Mouse (Mus musculus) CH12.LX (cell line): ENCODE results near the gene 1700056E22Rik. TPM values are rescaled to one million over a fixed set of nuclear protein-coding genes. Genes with fewer than 3 reads are reported as not detected.

Experiments used
- DNase-seq: peaks from one replicate; pipeline ENCODE4 v3.0.0-alpha.2; 2013; ENCODE audit errors: extremely low read depth
- H3K27ac ChIP-seq: 2 replicates; pipeline ENCODE4 v1.5.1; 2012; ENCODE audit warnings: low read depth, mild to moderate bottlenecking, control low read depth, moderate library complexity; ENCODE audit not compliant: insufficient read depth
- H3K27me3 ChIP-seq: replicated peaks from 2 replicates; pipeline ENCODE3; 2012; ENCODE audit warnings: inconsistent platforms
- H3K36me3 ChIP-seq, 2 experiments: replicated peaks in 1 of 2; 2 replicates each; pipeline versions ENCODE3 to v1.6.1; 2012; ENCODE audit warnings: inconsistent platforms in 1 of 2, low read length in 1 of 2, mild to moderate bottlenecking in 1 of 2, mixed read lengths in 1 of 2, moderate library complexity in 1 of 2; ENCODE audit not compliant: control insufficient read depth in 1 of 2, insufficient read depth in 1 of 2
- H3K4me1 ChIP-seq, 2 experiments: 2 replicates each; pipeline ENCODE4 v1.6.1; 2012; ENCODE audit warnings: inconsistent platforms in 1 of 2, moderate library complexity in 1 of 2; ENCODE audit not compliant: insufficient read depth in 2 of 2, control insufficient read depth in 1 of 2
- H3K4me2 ChIP-seq: 2 replicates; pipeline ENCODE4 v1.6.1; 2012; ENCODE audit warnings: low read depth, mild to moderate bottlenecking, control low read depth; ENCODE audit not compliant: poor library complexity, insufficient read depth, severe bottlenecking
- H3K4me3 ChIP-seq, 3 experiments: fragments of 150-350 bp in 1 of 3; sonication (generic) in 1 of 3; replicated peaks in 1 of 3; 2 replicates each; pipeline versions ENCODE3 to v1.5.1; 2011 to 2012; ENCODE audit warnings: low read depth in 2 of 3, low read length in 2 of 3, mild to moderate bottlenecking in 2 of 3, moderate library complexity in 2 of 3, control low read depth in 1 of 3, improper control_type of control experiment in 1 of 3, inconsistent platforms in 1 of 3, mixed read lengths in 1 of 3; ENCODE audit not compliant: poor library complexity in 1 of 3
- H3K79me2 ChIP-seq: replicated peaks from 2 replicates; pipeline ENCODE4 v1.6.1; 2012; ENCODE audit warnings: mild to moderate bottlenecking, moderate library complexity; ENCODE audit not compliant: control insufficient read depth, poor library complexity, insufficient read depth, severe bottlenecking; ENCODE audit errors: extremely low read depth
- H3K9ac ChIP-seq: 2 replicates; pipeline ENCODE4 v1.6.1; 2012; ENCODE audit warnings: low read depth, mild to moderate bottlenecking, control low read depth, moderate library complexity; ENCODE audit not compliant: insufficient read depth
- H3K9me3 ChIP-seq: replicated peaks from 2 replicates; pipeline ENCODE3; 2012; ENCODE audit warnings: low read length, inconsistent platforms, mixed read lengths
- EP300 ChIP-seq: IDR thresholded peaks from 2 replicates; pipeline ENCODE4 v1.6.1; 2011; ENCODE audit warnings: low read length, improper control_type of control experiment
- ETS1 ChIP-seq: conservative IDR thresholded peaks from 2 replicates; pipeline ENCODE4 v1.6.1; 2012; ENCODE audit warnings: low read depth, mild to moderate bottlenecking, inconsistent platforms, low read length, improper control_type of control experiment, moderate library complexity
- MAFK ChIP-seq: IDR thresholded peaks from 2 replicates; pipeline ENCODE4 v1.6.1; 2011; ENCODE audit warnings: low read length, improper control_type of control experiment; ENCODE audit not compliant: insufficient replicate concordance
- MAZ ChIP-seq: IDR thresholded peaks from 2 replicates; pipeline ENCODE4 v1.6.1; 2012; ENCODE audit warnings: low read depth, mild to moderate bottlenecking, inconsistent platforms, low read length, improper control_type of control experiment, moderate library complexity
- MXI1 ChIP-seq: IDR thresholded peaks from 2 replicates; pipeline ENCODE4 v1.6.1; 2011; ENCODE audit warnings: mild to moderate bottlenecking, low read depth, low read length, improper control_type of control experiment
- TBP ChIP-seq: conservative IDR thresholded peaks from 2 replicates; pipeline ENCODE4 v1.6.1; 2011; ENCODE audit warnings: low read depth, low read length, improper control_type of control experiment
- UBTF ChIP-seq: IDR thresholded peaks from 2 replicates; pipeline ENCODE4 v1.6.1; 2012; ENCODE audit warnings: low read depth, mild to moderate bottlenecking, inconsistent platforms, low read length, improper control_type of control experiment, moderate library complexity
- dilution Hi-C: fragments of 300-500 bp; cut with MboI; formaldehyde crosslinking; loops from 2 replicates; pipeline ENCODE4 v1.14.3; 2020; ENCODE audit warnings: low sequenced_read_pairs; ENCODE audit not compliant: extremely low pct_unique_long_range_greater_than_20kb, extremely low pct_ligation_motif_present
- in situ Hi-C: fragments of 300-500 bp; cut with MboI; formaldehyde crosslinking; loops from 3 replicates; pipeline ENCODE4 v1.14.3; 2019; ENCODE audit warnings: low sequenced_read_pairs, low pct_ligation_motif_present, low pct_unique_long_range_greater_than_20kb, mixed read lengths
- polyA plus RNA-seq: library from polyadenylated mRNA; unstranded; fragments of >175 nt; gene quantifications from 2 replicates; pipeline ENCODE4 v1.2.1, GENCODE M21; 2012; ENCODE audit warnings: low read depth; ENCODE audit not compliant: insufficient read length
- total RNA-seq, 2 experiments: library from RNA; depleted of rRNA; stranded (reverse); fragments of 300-350 nt in 1 of 2; fragments of >200 nt in 1 of 2; gene quantifications; 2 replicates each; pipeline ENCODE4 v1.2.3; 2012 to 2014

1700056E22Rik gene
- total and polyA plus RNA-seq, 3 experiments = 0.25 to 1.0 (median 0.26) TPM

- TF ChIP-seq MAZ = 0 out of 2 replicates have a peak, but pooled peaks have one; percentile 51
- peak; percentile 62 for TF ChIP-seq MXI1
- no peak for TF ChIP-seq TBP
Measured at GRCm38 (mm10) chr1:184048675-184049418, 14.7 kb upstream of the 1700056E22Rik start (continued).

- no peak for DNase-seq
- Histone ChIP-seq H3K4me2 (no peak overlapping the region), H3K9ac (no peak overlapping the region), H3K9me3 (no peaks in the 10 kb centered on the region)
- TF ChIP-seq MAFK (no peak), UBTF (no peak)
- TF ChIP-seq, all 38 proteins: peak for 0
- Histone ChIP-seq H3K27ac (no peak overlapping the region), H3K4me3 (no peak overlapping the region), H3K27me3 (no peaks in the 10 kb centered on the region), H3K79me2 (no peaks in the 10 kb centered on the region), H3K4me1 (peaks cover 9 to 93% of the 10 kb centered on the region in 2 experiments; a peak in 3 of 4 replicates), H3K36me3 (peaks cover 0 to 30% of the 10 kb centered on the region in 2 experiments)
- dilution Hi-C loops = no loop called here
- in situ Hi-C loops = loop anchor here (25.0 kb wide), 2 partner anchors 189 to 386 kb away; no protein-coding TSS in a partner anchor
Measured at GRCm38 (mm10) chr1:184047818-184048217, 13.7 kb upstream of the 1700056E22Rik start.

GRCm38 (mm10) chr1:184046070-184046677 is 12.1 kb upstream of the 1700056E22Rik start:
- dilution Hi-C loops = no loop called here
- in situ Hi-C loops = loop anchor here (25.0 kb wide), 2 partner anchors 191 to 384 kb away; no protein-coding TSS in a partner anchor
- peaks cover 0 to 24% of the 10 kb centered on the region in 2 experiments for H3K36me3 ChIP-seq

GRCm38 (mm10) chr1:184043391-184043790 is 9.3 kb upstream of the 1700056E22Rik start:
- Histone ChIP-seq H3K27ac (no peak overlapping the region), H3K4me3 (no peak overlapping the region), H3K36me3 (peaks cover 0 to 30% of the 10 kb centered on the region in 2 experiments), H3K4me1 (peaks cover 4 to 95% of the 10 kb centered on the region in 2 experiments; a peak in 3 of 4 replicates), H3K9ac (no peak overlapping the region), H3K79me2 (no peaks in the 10 kb centered on the region), H3K9me3 (no peaks in the 10 kb centered on the region), H3K27me3 (no peaks in the 10 kb centered on the region), H3K4me2 (no peak overlapping the region)
- no peak for TF ChIP-seq ETS1
- DNase-seq = no peak
- dilution Hi-C loops = no loop called here
- in situ Hi-C loops = loop anchor here (25.0 kb wide), 2 partner anchors 194 to 381 kb away; no protein-coding TSS in a partner anchor

More at GRCm38 (mm10) chr1:184046070-184046677, 12.1 kb upstream of the 1700056E22Rik start:
- no peaks in the 10 kb centered on the region for H3K79me2 ChIP-seq
- H3K4me3 ChIP-seq = no peak overlapping the region
- H3K27me3 ChIP-seq = no peaks in the 10 kb centered on the region
- TF ChIP-seq EP300 = no peak
- 0 out of 2 replicates have a peak, but pooled peaks have one; percentile 28 for TF ChIP-seq MAZ
- TF ChIP-seq, all 38 proteins: peak for 1
- peak; percentile 72 for DNase-seq
- H3K4me2 ChIP-seq = no peak overlapping the region
- no peak overlapping the region for H3K9ac ChIP-seq
- H3K27ac ChIP-seq = no peak overlapping the region
- no peaks in the 10 kb centered on the region for H3K9me3 ChIP-seq
- H3K4me1 ChIP-seq = peaks cover 4 to 93% of the 10 kb centered on the region in 2 experiments; a peak in 3 of 4 replicates
